Mouse (Mus musculus) kidney, postnatal 4 days (tissue): ENCODE data around the gene Kif26b.
A peak's percentile ranks its signal among the peaks of the same experiment; 100 is the strongest.

ENCODE experiments used
- DNase-seq, 2 experiments: peaks; one replicate each; pipeline ENCODE4 v3.0.0; 2021; ENCODE audit warnings: mixed read lengths in 2 of 2

The Kif26b gene

DNA sequence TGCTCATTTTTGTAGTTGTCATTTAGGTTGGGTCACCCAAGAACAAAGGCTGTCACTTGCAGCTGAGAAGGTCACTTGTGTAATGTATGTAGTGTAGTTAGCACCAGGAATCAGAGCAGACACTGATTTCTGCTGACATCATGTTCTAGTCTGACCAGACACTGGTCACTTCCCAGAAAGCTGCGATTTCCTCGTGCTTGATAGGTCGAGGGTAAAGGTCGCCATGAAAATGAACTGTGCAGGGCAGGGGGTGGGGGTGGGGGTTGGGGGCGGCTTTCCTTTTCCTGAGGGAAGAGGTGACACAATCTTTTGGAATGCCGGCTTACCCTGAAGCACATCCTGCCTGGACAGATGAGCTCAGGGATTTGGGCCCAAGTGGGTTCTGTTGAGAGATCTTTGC is 68.8 kb downstream of the Kif26b start:
- DNase-seq: no peak

DNA sequence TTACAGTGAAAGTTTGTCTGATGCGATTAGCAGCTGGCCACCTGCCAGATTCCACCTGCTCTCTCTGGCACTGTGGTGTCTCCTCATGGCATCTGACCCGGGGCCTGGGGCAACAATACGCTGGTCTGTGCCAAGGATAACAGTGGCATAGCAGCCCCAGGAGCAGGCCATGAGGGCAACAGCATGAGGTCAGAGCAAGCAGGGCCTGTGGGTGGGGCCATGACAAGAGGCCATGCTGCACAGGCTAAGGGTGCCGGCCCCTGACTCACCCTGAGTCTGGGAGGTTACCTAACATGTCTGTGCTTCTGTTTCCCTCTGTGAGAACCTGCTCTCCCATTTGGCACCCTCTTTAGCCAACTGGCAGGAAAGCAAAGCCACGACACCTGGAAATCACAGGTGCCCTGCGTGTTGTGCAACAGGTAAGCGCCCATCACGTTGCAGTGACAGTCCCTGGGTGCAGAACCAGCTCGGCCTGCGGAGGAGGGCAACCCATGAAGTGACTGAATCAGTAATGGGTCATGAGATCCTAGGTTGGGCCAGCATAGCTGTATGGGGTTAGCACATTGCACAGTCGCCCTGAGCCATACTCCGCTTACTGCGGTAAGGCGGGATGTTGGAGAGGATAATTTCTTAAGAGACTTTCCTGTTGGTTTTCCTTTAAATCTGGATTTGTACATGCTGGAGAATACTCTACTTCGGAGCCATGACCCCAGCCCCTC is 72.1 kb downstream of the Kif26b start:
- DNase-seq: peak; percentile 44 to 56

DNA sequence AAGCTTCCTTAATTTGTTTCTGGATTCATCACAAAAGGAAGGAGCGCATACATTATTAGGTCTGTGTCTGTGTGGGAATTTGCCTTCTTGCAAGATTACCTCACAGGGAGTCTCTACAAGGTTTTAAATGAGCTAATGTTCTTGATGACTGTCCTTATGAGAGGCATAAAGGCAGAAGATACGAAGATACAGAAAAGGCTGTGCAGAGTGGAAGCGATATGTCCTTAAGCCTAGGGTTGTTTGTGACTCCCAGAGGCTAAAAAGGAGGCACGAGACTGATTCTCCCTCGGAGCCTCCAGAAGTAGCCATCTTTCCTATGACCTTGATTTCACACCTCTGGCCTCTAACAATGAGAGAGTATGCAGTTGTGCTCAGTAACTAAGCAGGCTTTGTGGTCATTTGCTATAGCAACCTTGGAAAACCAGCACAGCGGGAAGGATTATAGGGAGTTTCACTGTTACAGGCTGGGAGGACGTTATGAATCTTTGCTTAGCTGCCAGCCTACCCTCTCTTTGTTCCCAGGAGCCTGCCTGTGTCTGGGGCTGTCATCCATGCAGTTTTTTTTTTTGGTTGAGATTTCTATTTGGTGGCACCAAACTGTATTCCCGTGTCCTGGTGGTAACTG is 80.3 kb downstream of the Kif26b start:
- DNase-seq: no peak

DNA sequence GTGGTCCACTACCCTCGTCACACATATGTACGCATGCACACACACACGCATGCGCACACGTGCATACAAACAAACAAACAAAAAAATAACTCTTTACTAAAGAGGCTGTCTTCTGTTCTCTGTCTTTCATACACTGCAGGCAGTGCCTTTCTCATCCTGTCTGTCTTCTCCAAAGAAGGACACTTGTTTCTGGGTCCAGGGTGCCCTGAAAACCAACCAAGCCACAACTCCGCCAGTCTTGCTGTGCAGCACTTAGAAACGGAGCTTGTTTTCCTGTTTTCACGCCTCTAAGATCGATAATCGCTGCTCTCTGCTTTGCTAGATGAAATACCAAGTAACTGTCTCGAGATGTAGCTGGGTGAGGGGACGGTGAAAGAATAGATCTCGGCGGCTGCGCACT is 82.6 kb downstream of the Kif26b start:
- no peak for DNase-seq

DNA sequence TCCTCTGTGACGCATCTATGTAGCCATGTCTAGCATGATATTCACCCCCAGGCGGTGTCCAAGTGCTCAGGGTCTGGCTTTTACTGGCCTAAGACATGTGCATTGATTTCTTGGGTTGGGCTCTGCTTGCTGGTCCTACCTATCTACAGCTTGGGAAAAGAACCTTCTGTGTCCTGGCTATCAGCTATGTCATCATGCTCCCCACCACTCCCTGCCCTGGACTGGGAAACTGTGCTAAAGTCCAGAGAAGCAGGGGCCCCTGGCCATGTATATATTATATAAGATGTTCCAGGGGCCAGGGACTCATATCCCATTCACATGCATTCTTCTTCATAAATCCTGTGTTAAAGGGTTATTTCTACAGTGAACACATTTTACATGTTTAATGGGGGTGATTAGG is 92.4 kb downstream of the Kif26b start:
- DNase-seq: no peak

DNA sequence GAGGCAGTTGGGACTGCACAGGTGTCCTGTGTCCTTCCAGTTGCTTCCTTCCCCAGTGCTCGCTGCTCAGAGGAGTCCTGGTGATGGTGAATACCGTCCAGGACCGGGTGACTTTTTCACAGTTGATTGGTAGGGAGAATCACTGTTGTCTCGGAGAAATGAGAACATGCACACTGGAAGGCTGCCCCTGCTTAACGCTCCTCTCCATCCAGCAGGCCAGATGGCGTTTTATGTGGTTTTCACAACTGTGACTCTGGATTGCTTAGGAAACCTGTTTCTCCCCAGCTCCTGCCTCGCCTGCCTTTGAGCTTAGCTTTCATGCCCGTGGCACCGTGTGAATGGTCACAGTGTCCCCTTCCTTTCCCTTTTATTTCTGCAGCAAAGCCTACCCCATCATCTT is 95.0 kb downstream of the Kif26b start:
- DNase-seq: no peak

DNA sequence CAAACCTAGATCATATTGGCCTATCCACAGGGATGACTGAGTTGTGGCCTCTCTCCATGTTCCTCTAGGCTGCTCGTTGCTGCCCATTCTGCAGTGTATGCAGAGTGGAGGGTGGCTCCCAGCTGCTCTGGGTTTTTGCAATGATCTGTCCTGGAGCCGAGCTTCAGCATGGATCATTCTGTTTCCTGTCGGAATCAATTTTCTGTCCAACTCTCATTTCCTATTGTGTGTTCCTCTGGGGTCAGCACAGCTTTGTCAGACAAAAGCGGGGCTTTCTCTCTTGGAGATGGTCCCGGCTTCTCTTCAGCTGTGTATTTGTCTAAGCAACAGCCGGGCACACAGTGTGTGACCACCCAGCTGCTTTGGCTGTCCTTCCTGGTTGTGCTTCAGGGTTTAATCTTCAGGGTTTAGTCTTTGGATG is 98.0 kb downstream of the Kif26b start:
- peak in 1 of 2 experiments; percentile 28 for DNase-seq

DNA sequence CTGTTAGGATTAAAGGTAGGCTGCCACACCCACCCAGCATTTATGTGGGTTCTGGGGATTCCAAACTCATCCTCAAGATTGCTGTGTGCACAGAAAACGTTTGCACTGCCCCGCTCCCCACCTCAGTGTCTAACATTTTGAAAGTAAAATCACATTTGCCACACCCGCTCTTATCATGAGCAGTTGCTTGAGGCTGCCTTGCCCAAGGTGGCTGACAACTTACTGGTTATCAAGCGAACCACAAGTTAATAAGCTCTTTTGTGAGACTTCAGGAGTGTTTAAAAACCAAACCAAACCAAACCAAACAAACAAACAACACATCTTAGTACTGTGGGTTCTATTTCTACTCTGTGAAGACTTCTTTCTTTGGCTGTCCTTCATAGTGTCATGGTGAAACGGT is 101.1 kb downstream of the Kif26b start:
- DNase-seq: no peak

DNA sequence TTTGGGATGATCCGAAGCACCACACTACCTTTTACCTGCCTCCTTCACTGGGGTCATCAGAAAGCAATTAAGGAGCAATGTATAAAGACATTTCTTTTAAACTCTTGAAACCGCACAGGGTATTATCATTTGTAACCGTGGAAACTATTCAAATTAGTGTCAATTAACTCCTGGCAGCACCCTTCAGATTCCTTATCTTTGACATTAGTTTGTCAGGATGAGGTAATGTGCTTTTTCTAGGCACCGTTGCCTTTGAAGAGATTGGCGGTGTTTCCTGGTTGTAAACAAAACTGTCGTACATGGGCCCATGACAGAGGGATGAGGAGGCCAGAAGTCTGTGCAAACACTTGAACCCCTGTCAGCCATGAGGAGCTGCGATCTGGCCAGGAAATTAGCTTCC is 102.9 kb downstream of the Kif26b start:
- no peak for DNase-seq

DNA sequence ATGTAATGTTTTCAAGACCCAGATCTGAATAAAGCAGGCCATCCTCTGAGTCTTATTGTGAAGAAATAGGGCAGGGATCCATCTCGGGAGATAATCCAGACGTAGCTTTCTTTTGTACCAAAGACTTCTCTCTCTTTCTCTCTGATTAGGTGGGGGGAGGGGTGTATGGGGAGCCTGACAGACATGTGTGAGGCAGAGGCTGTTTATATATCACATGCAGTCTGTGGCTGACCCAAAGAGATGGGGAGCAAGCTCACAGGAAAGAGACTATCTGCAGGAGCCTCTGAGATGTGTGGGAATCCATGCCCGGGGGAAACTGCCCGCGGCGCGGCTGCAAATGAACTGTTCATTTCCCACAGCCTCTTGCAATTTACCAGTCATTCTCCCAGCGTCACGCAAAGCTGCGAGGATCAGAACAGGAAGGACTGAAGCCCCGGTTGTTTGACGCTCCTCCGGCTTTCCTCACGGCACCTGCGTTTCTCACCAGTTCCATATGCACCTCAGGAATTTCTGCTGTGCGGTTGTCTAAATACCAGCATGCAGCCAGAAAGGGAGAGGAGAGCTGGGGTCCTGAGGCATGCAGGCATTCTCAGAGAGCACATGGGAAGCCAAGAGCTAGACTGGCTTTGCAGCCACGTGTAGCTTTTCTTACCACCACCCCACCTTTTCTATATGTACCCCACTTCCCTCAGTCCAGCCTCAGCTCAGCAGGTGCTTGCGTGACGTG is 105.6 kb downstream of the Kif26b start:
- DNase-seq: no peak

DNA sequence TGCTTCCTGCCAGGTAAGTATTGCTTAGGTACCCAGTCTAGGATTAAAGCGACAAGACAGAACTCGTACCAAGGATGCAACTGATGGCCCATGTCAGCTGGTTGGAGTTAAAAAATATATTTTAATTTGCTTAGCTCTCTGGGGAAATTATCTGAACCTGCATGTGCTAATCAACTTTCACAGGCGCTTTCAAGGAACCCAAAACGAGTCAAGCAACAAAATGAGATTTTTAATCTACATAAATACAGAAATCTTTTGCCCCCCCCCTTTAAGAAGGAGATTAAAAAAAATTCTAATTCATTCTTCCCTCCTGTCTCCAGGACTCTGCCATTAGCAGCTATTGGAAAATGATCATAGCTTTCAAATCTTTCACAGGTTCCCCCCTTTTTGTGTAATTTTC is 106.5 kb downstream of the Kif26b start:
- no peak for DNase-seq

DNA sequence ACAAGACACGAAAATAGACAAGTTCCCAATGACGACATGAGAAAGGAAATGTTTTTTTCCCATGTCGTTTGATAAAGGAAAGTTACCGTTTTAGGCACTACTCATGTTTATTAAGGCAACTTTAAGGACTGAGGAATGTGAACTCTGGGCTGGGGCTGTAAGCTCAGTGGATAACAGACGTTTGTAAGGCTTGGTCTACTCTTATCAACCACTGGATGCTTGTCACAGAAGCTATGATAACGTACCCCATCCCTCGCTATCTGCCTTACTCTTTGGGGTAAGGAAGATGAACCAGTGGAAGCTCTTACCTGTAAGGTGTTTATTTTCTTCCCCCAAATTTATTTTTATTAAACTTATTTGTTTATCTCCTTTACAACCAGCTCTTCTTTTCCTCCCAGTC is 108.4 kb downstream of the Kif26b start:
- DNase-seq: no peak

DNA sequence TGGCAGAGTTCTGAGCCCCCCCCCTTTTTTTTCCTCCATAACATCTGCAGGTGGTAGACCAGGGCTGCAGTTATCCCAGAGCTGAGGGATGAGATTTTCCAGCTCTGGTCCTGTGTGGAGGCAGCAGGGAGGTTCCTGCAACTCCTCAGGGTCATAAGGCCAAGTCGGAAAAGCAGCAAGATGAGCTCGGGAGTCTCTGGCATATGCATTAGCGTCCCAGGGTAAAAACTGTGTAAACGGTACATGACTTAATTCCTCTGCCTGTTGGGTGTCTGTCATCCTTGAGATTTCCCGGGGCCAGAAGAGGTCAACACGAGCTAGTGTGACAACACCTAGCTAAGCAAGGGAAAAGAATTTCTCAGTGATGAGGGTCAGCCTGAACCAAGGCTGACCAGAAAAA is 111.0 kb downstream of the Kif26b start:
- DNase-seq: no peak

DNA sequence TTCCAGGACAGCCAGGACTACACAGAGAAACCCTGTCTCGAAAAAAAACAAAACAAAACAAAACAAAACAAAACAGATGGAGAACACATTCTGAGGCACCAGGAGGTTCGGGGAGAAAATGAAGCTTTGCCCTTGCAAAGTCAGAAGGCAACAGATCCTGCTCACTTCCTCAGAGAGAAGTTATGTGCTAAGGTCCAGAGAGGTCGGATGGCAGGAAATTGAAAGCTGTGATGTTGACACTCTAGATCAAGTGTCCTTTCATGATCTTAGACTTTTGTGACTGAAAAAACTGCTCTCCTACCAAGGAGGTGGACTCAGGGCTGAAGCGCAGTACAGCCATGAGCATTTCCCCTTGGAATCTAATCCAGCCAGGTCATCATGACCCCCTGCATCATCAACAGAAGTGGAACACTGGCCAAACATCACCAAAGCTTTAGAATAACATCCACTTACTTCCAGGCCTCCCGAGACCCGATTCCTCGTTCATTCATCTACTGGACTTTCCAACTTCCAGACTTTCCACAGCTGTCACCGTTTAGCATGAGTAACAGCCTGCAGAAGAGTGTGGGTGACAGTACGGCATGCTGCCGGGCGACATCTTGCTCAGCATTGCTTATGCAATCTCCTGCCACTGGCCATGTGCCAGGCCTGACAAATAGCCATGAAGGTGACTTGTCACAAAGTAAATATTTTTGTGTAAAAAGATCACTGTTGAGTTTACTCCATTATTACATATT is 112.0 kb downstream of the Kif26b start:
- peak; percentile 46 to 57 for DNase-seq

DNA sequence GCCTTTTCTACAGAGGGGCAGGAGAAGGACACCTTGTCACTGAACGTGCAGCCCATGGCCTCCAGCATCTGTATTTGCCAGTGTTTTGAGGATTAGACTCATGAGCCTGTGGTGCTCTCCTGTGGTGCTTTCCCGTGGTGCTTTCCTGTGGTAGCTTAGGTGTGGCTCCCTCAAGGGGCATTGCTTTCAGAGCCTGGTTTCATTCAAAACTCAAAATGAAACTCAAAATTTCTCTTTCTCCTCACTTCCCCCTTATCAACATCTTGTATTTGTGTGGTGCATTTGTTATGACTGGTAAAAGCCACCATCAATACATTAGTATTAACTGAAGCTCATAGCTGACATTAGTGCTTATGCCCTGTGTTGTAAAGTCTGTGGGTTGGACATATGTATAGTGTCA is 112.9 kb downstream of the Kif26b start:
- no peak for DNase-seq

DNA sequence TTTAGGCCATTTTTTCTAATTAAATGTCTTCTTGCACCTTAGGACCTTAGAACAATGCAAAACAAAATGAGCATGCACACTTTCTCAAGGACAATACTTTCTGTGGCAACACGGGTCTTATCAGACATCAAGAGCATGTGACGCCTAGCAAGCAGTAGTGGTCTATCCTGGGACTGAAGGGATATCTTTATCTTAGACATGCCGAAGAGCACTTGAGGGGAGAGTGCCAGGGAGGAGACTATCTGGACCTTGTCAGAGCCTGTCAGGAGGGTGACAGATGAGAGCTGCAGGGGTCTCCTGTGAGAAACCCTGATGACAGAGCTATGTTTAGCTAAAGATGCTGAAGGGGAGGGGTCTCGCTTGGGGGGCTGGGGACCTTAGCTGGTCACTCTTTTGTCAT is 116.0 kb downstream of the Kif26b start:
- no peak for DNase-seq

DNA sequence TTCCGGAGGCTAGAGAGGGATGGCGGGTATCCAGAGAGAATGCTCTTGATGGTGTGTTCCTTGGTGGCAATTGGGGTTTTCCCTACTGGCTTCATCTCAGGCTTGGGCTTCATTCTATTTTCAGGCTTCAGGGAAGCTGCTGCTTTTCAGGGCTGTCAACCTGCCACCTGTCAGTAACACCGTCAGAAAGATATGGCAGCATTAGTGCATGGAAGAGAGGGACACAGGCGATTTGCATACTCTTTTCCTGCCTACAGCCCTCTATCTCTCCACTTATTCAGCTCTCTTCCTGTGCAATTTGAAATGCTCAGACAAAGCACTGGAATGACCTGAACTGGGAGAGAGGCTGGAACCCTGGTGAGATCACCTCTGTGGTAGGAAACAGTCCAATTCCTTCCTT is 117.7 kb downstream of the Kif26b start:
- no peak for DNase-seq

DNA sequence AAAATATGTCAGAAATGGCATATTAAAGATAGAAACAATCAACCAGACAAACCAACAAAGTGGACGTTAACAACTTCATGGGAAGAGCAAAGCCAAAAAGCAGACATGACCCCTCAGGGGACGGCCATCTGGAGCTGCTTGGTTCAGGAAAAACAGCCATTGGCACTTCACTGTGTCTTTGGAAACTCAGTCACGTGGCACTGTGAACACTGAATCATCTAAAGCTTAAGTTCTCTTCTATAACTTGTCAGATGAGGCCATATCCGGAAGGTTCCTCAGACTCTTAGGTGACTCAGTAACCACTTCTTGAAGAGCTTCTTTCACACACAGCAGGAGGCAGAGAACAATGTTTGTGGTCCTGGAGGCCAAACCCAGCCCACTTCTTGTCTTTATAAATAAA is 126.6 kb downstream of the Kif26b start:
- DNase-seq: no peak

DNA sequence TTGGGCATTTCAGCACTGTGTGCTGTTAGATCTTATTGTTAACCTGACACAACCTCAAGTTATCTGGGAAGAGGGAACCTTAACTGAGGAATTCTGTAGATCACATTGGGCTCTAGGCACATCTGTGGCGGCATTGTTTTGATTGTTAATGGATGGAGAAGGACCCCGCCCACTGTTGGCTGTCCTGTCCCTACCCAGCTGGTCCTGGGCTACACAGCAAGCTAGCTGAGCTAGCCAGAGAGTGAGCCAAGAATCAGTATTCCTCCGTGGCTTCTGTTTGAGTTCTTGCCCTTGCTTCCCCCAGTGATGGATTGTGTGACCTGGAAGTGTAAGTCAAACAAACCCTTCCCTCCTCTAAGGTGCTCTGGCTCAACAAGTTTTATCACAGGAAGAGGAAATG is 132.1 kb downstream of the Kif26b start:
- DNase-seq: peak in 1 of 2 experiments; percentile 37

DNA sequence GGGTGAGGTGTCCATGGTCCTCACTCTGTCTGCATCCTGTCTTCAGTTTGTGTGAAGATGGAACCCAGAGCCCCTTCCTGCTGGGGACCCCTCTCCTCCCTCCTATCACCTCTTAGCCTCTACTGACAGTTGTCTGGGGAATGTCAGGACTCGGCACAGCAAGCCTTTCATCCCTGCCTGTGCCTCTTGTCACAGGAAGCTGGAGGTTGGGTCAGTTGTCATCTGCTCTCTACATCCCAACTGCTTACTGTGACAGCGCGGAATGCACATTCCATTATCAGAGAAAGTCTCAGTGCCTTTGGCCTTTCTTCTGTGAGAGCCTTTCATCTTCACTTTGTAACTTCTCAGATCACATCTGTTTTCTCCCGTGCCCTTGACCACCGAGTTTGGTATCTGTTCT is 132.6 kb downstream of the Kif26b start:
- DNase-seq: peak in 1 of 2 experiments; percentile 23

DNA sequence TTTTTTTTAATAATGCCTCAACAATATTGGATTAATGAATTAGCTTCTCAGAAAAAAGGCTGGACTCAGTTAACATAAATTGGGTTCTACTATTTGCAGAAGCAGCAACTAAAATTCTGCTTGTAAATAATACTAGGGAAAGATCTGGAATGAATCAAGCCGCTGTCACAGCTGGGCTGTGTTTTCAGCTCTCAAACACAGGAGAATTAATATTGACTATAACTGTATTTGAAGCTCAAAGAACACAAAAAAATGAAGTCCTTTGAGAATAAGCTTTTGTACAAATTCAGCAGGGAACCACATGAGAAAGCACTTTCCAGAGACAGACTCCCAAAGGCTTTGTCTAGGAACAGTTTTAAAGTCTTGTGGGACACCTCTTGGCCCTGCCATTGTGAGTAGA is 134.6 kb downstream of the Kif26b start:
- DNase-seq: no peak

DNA sequence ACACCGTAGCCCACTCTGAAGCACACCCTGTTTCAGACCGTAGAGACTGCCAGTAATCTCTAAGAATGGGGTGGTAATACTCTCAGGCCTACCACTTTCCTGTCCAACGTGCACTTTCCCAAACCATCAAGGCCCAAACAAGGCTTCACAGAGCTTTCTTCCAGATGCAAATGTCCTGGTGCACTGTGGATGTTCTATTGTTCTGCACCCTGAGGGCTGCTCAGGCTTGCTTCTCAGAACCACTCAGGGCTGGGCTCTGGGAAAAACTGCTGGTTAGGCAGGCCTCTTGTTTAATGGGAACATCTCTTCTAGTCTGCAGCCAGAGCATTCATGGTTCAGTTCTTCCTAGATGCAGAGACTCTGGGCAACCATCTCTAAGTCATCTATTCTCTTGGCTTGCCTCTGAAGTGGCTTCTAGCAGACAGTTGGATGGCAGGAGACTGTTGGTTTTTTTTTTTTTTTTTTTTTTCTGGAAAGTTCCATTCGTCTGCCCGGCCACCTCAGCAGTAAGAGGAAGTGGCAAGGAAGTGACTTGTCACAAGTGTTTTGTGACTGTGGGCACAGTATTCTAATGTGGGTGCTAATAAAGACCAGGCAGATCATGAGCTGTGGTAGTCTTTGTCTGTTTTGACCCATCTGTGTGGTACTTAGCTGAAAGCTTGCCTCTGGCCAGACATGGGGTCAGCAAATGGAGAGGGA is 135.5 kb downstream of the Kif26b start:
- DNase-seq: no peak

DNA sequence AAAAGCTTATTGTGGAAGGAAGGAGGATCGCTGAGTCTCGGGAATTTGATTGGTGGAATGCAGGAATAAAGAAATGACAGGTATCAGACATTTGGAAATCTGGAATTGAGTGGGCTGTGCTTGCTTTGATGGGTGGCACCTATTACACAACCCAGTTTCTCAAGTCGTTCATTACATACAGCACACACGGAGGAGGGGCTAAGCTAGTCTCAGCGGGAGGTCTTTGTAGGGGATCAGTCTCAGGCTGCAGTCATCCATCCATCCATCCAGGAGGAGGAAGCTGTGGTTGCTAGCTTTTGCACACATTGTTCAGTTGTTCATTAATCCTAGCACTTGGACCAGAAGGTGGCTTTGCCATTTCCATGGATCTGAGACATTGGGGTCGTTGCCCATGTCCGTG is 137.6 kb downstream of the Kif26b start:
- no peak for DNase-seq
